Mouse (Mus musculus) left cerebral cortex, postnatal 4 days (tissue): ENCODE measurements around the gene Ccdc96. TPM values are rescaled to one million over a fixed set of nuclear protein-coding genes. Genes with fewer than 3 reads are reported as not detected.

ENCODE experiments used
- DNase-seq: peaks from one replicate; pipeline ENCODE4 v3.0.0-alpha.2; 2022
- intact Hi-C: fragments of 180-260 bp; cut with DNase I; formaldehyde crosslinking; loops from one replicate; pipeline ENCODE4 v1.15.1; 2025
- total RNA-seq, 2 experiments: library from RNA; stranded (reverse); gene quantifications; 2 replicates each; pipeline ENCODE4 v1.2.3; 2021

Ccdc96 gene
- total RNA-seq, 2 experiments from 2014 or later, result 1.5 TPM

- no peak for DNase-seq
- intact Hi-C loops, result no loop called here
Observed at GRCm38 (mm10) chr5:36522782-36523181, 38.4 kb downstream of the Ccdc96 start.

- intact Hi-C loops, result no loop called here
- no peak for DNase-seq
Observed at GRCm38 (mm10) chr5:36523219-36523703, 38.9 kb downstream of the Ccdc96 start.

GRCm38 (mm10) chr5:36525216-36525615, 40.8 kb downstream of the Ccdc96 start:
- intact Hi-C loops, result no loop called here
- no peak for DNase-seq

- DNase-seq, result no peak
- intact Hi-C loops, result no loop called here
Observed at GRCm38 (mm10) chr5:36526274-36526673, 41.9 kb downstream of the Ccdc96 start.

GRCm38 (mm10) chr5:36526921-36527320, 42.5 kb downstream of the Ccdc96 start:
- intact Hi-C loops, result no loop called here
- DNase-seq, result no peak

- DNase-seq, result no peak
- intact Hi-C loops, result no loop called here
Observed at GRCm38 (mm10) chr5:36529698-36530097, 45.3 kb downstream of the Ccdc96 start.

- intact Hi-C loops, result no loop called here
- peak; percentile 93 for DNase-seq
Observed at GRCm38 (mm10) chr5:36530129-36530751, 45.9 kb downstream of the Ccdc96 start.

- intact Hi-C loops, result no loop called here
- DNase-seq, result no peak
Observed at GRCm38 (mm10) chr5:36534455-36535030, 50.2 kb downstream of the Ccdc96 start.

GRCm38 (mm10) chr5:36535438-36536176, 51.2 kb downstream of the Ccdc96 start:
- DNase-seq, result no peak
- intact Hi-C loops, result no loop called here

- no peak for DNase-seq
- intact Hi-C loops, result no loop called here
Observed at GRCm38 (mm10) chr5:36536424-36536823, 52.0 kb downstream of the Ccdc96 start.

Other genes with a start within 250 kb of the Ccdc96 start
- 10 to 100 TPM; 33.9 to 35.4 TPM for gene Sorcs2, start 86.4 kb upstream of the Ccdc96 start, total RNA-seq
- 10 to 100 TPM; 20.5 to 21.1 TPM for gene Grpel1, start 19.6 kb upstream of the Ccdc96 start, total RNA-seq
- 10 to 100 TPM; 30.8 to 31.0 TPM for gene Tada2b, start 303 bp upstream of the Ccdc96 start, total RNA-seq
- 100 to 1,000 TPM; 133 to 136 TPM for gene Tbc1d14, start 108.7 kb downstream of the Ccdc96 start, total RNA-seq
- 10 to 100 TPM; 82.6 to 89.0 TPM for gene D5Ertd579e, start 211.4 kb downstream of the Ccdc96 start, total RNA-seq